Mouse (Mus musculus) retina, postnatal 7 days (tissue): Measurements from ENCODE around the gene Pih1d1.
"Not testable (repeated sequence)": the region's sequence is repeated elsewhere in the genome, so short reads cannot be mapped to it uniquely, and the experiment has no call there.

ENCODE experiments used
- DNase-seq: peaks from one replicate; pipeline ENCODE4 v3.0.0-alpha.2; 2012; ENCODE audit warnings: low read depth, low spot score

The Pih1d1 gene

GRCm38 (mm10) chr7:45145460-45145859 is 8.6 kb upstream of the Pih1d1 start:
- DNase-seq: no peak

GRCm38 (mm10) chr7:45147267-45147666 is 6.8 kb upstream of the Pih1d1 start:
- DNase-seq: no peak

DNA sequence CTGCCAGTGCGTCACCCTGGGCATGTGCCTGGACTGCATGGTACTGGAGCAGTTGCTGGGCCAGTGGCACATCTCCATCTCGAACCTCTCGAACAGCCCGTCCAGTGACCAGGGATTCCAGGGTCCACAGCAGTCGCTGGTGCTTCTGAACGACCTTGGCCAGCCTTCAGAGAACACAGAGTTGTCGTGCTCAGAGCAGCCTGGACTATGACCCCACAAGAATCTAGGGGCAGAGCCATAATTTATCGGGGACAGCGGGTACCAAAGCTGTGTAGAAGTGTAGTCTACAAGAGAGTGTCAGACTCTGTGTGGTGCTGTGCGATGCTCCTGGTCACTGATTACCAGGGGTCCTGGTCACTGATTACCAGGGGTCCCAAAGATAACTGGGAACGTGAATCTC is 6.2 kb upstream of the Pih1d1 start:
- DNase-seq: no peak

DNA sequence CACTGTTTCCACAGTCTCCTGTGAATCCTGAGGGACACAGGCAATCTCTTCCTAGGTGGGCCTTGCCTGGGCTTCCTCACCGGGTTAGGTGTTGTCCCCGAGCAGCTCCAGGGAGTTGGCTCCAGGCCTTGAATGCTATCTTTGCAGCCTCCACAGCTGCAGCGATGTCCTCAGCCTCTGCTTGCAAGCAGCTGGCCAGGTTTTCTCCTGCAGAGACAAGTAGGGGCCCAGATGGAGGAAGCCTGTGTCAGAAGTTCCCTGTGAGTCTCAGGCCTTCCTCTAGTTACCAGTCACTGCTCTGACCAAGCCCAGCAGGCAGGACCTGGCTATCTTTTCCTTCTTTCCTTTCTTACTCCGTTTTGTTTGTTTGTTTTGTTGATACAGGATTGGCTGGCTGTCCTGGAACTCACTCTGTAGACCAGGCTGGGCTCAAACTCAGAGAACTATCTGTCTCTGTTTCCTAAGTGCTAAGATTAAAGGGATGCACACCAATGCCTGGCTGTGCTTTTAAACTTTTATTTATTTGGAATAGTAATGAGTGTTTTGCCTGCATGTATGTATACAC is 5.5 kb upstream of the Pih1d1 start:
- no peak for DNase-seq

- DNase-seq: no peak
Observed at GRCm38 (mm10) chr7:45149545-45149944, 4.6 kb upstream of the Pih1d1 start.

DNA sequence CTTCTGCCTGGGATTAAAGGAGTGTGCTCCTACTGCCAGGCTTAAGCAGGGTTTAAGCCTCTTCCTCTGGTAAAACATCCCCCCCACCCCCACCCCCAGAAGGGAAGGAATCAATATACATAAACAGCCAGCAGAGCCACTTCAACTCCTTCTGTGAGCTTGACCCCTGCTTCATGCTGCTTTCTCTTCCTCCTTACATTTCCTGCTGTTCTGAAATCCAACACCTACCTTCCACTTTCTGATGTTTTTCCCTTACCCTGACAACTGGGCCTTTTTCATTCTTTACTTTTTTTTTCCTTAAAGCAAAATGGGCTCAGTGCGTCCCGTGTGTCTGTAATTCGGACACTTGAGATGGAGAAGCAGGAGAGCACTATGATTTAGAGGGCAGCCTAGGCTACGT is 3.8 kb upstream of the Pih1d1 start:
- DNase-seq: no peak

DNA sequence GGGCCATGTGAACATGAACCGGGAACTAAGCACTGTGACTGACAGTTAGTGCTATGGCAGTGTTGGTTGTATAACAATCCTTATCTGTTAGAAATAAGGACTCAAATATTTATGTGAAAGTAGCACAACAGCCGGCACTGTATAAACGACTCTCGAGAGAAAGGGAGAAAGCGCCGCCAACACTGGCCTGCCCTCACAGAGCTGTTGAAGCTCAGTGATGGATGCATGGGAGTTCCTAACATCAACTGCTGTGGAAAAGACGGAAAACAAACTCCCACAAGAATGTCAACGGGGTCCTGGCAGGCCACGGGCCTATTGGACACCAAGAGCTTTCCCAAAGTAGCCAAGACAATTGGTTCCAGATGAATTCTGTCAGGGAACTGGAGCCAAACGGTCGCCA is 2.8 kb upstream of the Pih1d1 start:
- DNase-seq: no peak

GRCm38 (mm10) chr7:45153052-45153451 is 1.1 kb upstream of the Pih1d1 start:
- DNase-seq: not testable (repeated sequence)

- no peak for DNase-seq
Observed at GRCm38 (mm10) chr7:45153586-45153985, 517 bp upstream of the Pih1d1 start.

DNA sequence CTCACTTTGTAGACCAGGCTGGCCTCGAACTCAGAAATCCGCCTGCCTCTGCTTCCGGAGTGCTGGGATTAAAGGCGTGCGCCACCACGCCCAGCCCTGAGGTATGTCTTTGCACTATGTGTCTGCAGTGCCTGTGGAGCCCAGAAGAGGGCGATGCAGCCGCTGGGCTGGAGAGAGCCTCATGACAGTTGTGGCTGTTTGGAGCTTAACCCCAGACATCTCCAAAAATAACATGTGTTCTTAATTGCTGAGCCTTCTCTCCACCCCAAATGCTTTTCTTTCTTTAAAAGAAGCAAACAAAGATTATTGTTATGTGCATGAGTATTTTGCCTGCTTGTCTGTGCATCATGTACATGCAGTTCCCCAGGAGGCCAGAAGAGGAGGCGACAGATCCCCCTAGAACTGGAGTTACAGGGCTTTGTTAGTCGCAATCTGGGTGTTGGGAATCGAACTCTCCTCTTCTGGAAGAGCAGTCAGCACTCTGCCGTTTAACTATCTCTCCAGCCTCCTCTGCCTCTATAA is 951 bp downstream of the Pih1d1 start:
- no peak for DNase-seq

DNA sequence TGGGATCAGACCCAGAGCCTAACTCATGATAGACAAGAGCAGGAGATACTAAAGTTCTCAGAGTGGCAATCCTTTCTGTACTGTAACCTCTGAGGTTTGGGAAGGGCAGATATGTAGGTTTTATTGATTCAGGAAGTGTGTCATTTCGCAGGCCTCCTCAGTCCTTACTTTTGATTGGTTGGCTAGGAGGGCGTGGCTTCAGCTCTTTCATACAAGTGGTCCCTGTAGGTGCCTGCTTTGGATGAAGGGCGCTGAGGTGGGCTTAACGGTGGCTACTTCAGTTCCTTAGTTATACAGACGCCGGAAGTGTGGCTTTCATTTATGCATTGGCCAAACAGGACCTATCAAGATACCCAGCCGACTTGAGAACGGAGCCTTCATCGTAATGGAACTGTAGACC is 1.5 kb downstream of the Pih1d1 start:
- no peak for DNase-seq

- no peak for DNase-seq
Observed at GRCm38 (mm10) chr7:45156206-45156605, 2.1 kb downstream of the Pih1d1 start.

DNA sequence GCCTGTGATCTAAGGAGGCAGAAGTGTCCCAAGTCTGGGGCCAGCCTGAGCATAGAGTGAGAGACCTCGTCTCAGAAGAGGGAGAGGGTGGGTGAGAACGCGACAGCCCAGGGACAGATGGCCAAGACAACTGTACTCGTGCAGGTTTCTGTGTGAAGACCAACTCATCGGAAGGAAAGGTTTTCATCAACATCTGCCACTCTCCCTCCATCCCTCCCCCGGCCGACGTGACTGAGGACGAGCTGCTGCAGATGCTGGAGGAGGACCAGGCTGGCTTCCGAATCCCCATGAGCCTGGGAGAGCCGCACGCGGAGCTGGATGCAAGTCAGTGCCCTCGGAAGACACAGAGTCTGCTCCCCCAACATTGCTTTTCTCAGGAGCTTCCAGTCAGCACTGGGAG is 3.4 kb downstream of the Pih1d1 start:
- DNase-seq: no peak

- DNase-seq: no peak
Observed at GRCm38 (mm10) chr7:45158991-45159390, 4.9 kb downstream of the Pih1d1 start.

DNA sequence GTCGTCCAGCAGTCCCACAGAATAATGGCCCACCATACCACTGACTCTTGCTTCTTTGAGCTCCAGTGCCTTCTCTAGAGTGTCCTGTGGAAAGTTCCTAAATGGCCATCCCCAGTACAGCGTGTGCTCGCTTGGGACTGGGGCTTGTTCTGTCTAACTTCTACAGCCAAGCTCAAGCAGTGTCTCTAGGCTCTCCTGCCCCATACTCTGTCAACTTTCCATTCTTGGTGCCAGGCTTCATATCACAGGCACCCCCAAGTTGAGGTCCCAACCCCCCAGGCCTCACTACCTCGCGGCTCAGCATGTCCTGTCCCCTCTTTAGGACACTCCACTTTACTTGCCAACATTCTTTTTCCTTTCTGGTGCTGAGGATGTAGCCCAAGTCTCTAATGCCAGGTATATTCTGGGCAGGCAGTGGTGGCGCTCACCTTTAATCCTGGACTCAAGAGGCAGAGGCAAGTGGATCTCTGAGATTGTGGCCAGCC is 6.3 kb downstream of the Pih1d1 start:
- DNase-seq: no peak

DNA sequence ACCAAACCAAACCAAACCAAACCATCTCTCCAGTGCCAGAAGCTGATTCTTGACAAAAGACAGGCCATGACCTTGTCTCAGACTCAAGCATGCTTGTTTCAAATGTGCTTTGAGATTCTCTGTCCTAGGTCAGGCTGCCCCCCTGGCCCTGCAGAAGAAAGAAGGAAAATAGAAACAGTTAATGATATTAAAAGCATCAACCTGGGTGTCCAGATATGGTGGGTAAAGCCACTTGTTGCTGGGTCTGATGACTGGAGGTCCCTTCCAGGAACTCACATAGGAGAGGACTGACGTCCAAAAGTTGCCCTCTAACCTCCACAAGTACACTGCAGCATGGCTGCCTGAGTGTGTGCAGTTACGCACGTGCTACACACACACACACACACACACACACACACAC is 6.8 kb downstream of the Pih1d1 start:
- no peak for DNase-seq

DNA sequence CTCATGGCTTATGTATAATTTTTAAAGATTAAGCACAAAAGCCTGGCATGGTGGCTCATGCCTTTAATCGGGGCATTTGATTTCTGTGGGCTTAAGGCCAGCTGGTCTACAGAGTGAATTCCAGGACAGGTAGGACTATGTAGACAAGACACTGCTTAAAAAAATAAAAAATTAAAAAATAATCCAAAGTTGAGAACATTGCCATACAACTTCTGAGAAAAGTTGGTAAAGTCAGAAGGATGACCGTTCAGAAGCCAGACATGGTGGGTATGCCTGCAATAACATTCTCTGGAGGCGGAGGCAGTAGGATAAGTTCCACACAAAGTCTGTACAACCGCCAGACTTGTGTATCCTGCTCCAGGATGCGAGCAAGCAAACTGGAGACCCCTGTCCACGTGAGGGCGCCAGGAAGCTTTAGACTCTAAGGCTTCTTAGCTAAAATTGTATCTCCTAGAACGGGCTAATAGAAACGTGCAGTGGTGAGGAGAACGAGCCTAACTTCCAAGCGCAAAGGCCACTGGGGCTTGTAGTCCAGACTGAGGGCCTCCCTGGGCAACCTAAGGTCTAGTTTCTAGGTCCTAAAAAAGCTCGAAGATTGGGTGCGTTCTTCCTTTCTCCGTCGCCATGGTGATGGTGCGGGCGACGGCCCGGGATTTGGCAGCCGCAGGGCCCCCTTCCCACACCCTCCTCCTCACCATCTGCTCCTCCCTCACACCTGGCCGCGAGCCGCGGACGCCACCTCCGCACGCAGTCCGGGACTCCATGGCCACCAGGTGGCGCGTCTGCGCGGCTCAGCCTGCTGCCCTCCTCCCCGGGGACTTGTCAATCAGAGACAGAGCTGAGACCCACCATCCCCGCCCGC is 7.7 kb downstream of the Pih1d1 start:
- peak; percentile 75 for DNase-seq

DNA sequence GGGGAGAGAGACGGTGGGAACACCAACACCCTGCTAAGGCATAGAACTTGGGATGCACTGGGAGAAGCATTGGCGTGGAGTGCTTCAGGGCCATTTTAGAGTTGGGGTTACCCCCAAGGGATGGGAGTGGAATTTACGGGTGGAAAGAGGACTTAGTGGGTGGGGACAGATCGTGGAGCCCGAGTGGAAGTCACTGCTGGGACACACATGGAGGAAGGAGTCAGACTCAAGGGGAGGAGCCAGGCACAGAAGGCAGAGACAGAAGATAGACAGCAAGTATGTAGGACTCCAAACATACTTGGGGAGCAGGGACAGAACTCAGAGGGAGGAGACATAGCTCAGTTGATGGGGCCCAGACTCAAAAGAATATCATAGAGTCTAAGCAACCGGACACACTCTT is 8.4 kb downstream of the Pih1d1 start:
- DNase-seq: no peak

DNA sequence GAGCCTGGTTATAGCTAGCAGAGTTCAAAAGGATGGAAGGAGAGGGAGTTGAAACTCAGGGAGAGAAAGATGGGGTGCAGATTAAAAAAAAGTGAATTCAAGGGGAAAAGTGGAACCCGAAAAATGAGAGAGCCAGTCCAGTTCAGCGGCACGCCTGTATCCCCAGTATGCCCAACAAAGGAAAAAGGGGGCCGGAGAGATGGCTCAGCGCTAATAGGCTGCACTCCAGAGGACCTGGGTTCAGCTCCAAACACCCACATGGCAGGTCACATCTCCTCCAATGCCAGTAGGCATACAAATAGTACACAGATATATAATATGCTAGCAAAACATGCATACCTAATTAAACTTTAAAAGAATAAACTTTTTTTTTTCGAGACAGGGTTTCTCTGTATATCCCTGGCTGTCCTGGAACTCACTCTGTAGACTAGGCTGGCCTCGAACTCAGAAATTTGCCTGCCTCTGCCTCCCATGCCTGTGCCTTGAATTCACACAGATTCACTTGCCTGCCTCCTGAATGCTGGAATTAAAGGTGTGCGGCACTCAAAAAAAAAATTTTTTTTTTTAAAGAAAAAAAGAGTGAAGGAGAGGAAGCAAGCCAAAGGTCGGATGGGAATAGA is 9.0 kb downstream of the Pih1d1 start:
- no peak for DNase-seq

GRCm38 (mm10) chr7:45163735-45164490 is 9.8 kb downstream of the Pih1d1 start, which contains the start of gene Slc17a7:
Gene Slc17a7 (plus strand): TSS chr7:45163949.
- DNase-seq: no peak

DNA sequence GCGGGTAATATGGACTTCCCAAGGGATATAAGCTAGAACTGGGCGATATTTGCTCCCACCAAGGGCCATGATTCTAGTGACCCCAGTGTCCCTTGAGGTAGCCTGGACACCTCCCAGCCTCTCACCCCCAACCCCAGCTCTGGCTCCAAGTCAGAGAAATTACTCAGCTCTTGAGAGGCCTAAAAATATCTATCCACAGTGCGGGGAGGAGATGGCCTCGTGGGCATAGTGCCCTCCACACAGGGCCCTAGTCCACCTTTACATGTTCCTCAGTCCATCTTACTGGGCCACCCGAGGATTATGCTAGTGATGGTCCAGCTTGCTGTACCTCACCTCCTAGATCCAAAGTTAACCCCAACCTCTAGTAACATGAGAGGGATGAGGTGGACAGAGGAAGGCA is 10.7 kb downstream of the Pih1d1 start:
- DNase-seq: no peak

GRCm38 (mm10) chr7:45165701-45166100 is 11.6 kb downstream of the Pih1d1 start:
- no peak for DNase-seq
